Mouse (Mus musculus): ENCODE results near the gene Scgb1b29.
"Not testable (repeated sequence)": the region's sequence is repeated elsewhere in the genome, so short reads cannot be mapped to it uniquely, and the experiment has no call there.

Scgb1b29 gene

GRCm38 (mm10) chr7:32441241-32441640 is at the start of gene Scgb1b29:
Scgb1b29 (plus strand) TSS chr7:32441541.
- DNase-seq = not testable (repeated sequence)

GRCm38 (mm10) chr7:32428636-32429035 is 12.7 kb upstream of the Scgb1b29 start:
- not testable (repeated sequence) for DNase-seq

Measured in thymus, adult 18-20 months (tissue).